Mouse (Mus musculus) forebrain, embryonic 14.5 days (tissue): ENCODE results near the gene Med29. TPM values are rescaled to one million over a fixed set of nuclear protein-coding genes. Genes with fewer than 3 reads are reported as not detected.

Source experiments
- ATAC-seq: fragments of 200-750 bp; cut with Nextera tagmentation; 2 replicates; pipeline ENCODE4 v1.8.0; 2017; ENCODE audit warnings: mild to moderate bottlenecking, moderate library complexity
- DNase-seq: peaks from one replicate; pipeline ENCODE4 v3.0.0-alpha.2; 2015; ENCODE audit warnings: low spot score
- H3K27ac ChIP-seq: fragments of 300-500 bp; sonication (generic); 2 replicates; pipeline ENCODE4 v1.5.1; 2014; ENCODE audit warnings: low read depth, mild to moderate bottlenecking, control low read depth, low read length, moderate library complexity
- H3K27me3 ChIP-seq: fragments of 300-500 bp; sonication (generic); replicated peaks from 2 replicates; pipeline ENCODE4 v1.6.1; 2014; ENCODE audit warnings: low read length, control low read depth, mixed read lengths; ENCODE audit not compliant: control insufficient read depth, insufficient read depth
- H3K36me3 ChIP-seq: fragments of 300-500 bp; sonication (generic); 2 replicates; pipeline ENCODE4 v1.6.1; 2014; ENCODE audit warnings: low read length, control low read depth; ENCODE audit not compliant: control insufficient read depth, insufficient read depth
- H3K4me1 ChIP-seq: fragments of 300-500 bp; sonication (generic); 2 replicates; pipeline ENCODE4 v1.6.1; 2014; ENCODE audit warnings: antibody characterized with exemption, low read length, control low read depth; ENCODE audit not compliant: control insufficient read depth, insufficient read depth
- H3K4me2 ChIP-seq: fragments of 300-500 bp; sonication (generic); 2 replicates; pipeline ENCODE4 v1.6.1; 2014; ENCODE audit warnings: mild to moderate bottlenecking, control low read depth, low read length
- H3K4me3 ChIP-seq: fragments of 300-500 bp; sonication (generic); 2 replicates; pipeline ENCODE4 v1.5.1; 2014; ENCODE audit warnings: low read depth, low read length, control low read depth
- H3K9ac ChIP-seq: fragments of 300-500 bp; sonication (generic); 2 replicates; pipeline ENCODE4 v1.6.1; 2014; ENCODE audit warnings: mild to moderate bottlenecking, low read length, control low read depth, moderate library complexity
- H3K9me3 ChIP-seq: fragments of 300-500 bp; sonication (generic); replicated peaks from 2 replicates; pipeline ENCODE4 v1.6.1; 2016; ENCODE audit warnings: low read length, control low read depth, mixed read lengths; ENCODE audit not compliant: control insufficient read depth
- WGBS: fragments of 180-500 bp; shearing (Covaris S2); extraction: QIAGEN DNeasy Blood & Tissue Kit; methylation state at CpG from one replicate; pipeline ENCODE4 v1.1.7; 2014; 5-methylcytosine and 5-hydroxymethylcytosine counted together
- polyA plus RNA-seq: library from polyadenylated mRNA; unstranded; fragments of >200 nt; fragmentation: Nextera tagmentation; extraction: Ambion mirVana; gene quantifications from 2 replicates; pipeline ENCODE4 v1.2.1, GENCODE M21; 2014

The Med29 gene
- polyA plus RNA-seq, 1 experiment from 2014 or later = 52.9 TPM

- ATAC-seq = peak; percentile 75
- DNase-seq = peak; percentile 83
- peaks cover 43% of the 10 kb centered on the region for H3K36me3 ChIP-seq
These were observed 6.0 kb downstream of the Med29 start for GRCm38 (mm10) chr7:28386462-28386861.

GRCm38 (mm10) chr7:28386007-28386406, 6.5 kb downstream of the Med29 start:
- H3K4me3 ChIP-seq = no peak overlapping the region
- peaks cover 43% of the 10 kb centered on the region for H3K36me3 ChIP-seq
- WGBS = 88% methylated on average over 7 of the region's 7 CpGs
- no peaks in the 10 kb centered on the region for H3K27me3 ChIP-seq
- no peak for DNase-seq
- H3K4me2 ChIP-seq = no peak overlapping the region
- no peaks in the 10 kb centered on the region for H3K9me3 ChIP-seq
- H3K9ac ChIP-seq = no peak overlapping the region
- peaks cover 10% of the 10 kb centered on the region for H3K4me1 ChIP-seq
- H3K27ac ChIP-seq = no peak overlapping the region
- ATAC-seq = 0 out of 2 replicates have a peak, but pooled peaks have one; percentile 7

More at GRCm38 (mm10) chr7:28386462-28386861, 6.0 kb downstream of the Med29 start:
- no peaks in the 10 kb centered on the region for H3K9me3 ChIP-seq
- WGBS = 17% methylated on average over 4 of the region's 4 CpGs
- H3K27me3 ChIP-seq = no peaks in the 10 kb centered on the region
- H3K27ac ChIP-seq = no peak overlapping the region
- no peak overlapping the region for H3K4me3 ChIP-seq
- no peak overlapping the region for H3K4me2 ChIP-seq
- no peak overlapping the region for H3K9ac ChIP-seq
- peaks cover 6% of the 10 kb centered on the region for H3K4me1 ChIP-seq

- no peak overlapping the region for H3K9ac ChIP-seq
- no peak overlapping the region for H3K4me3 ChIP-seq
- no peak overlapping the region for H3K27ac ChIP-seq
- no peaks in the 10 kb centered on the region for H3K9me3 ChIP-seq
- H3K27me3 ChIP-seq = no peaks in the 10 kb centered on the region
- no peak for ATAC-seq
- peaks cover 38% of the 10 kb centered on the region for H3K36me3 ChIP-seq
- 90% methylated on average over 9 of the region's 9 CpGs for WGBS
- no peak overlapping the region for H3K4me2 ChIP-seq
- DNase-seq = no peak
- H3K4me1 ChIP-seq = peaks cover 13% of the 10 kb centered on the region
These were observed 7.3 kb downstream of the Med29 start for GRCm38 (mm10) chr7:28385196-28385595.

- H3K9me3 ChIP-seq = no peaks in the 10 kb centered on the region
- DNase-seq = no peak
- peaks cover 17% of the 10 kb centered on the region for H3K4me1 ChIP-seq
- H3K9ac ChIP-seq = no peak overlapping the region
- H3K36me3 ChIP-seq = peaks cover 27% of the 10 kb centered on the region
- no peak overlapping the region for H3K4me3 ChIP-seq
- H3K4me2 ChIP-seq = no peak overlapping the region
- WGBS = 80% methylated on average over 6 of the region's 6 CpGs
- H3K27me3 ChIP-seq = no peaks in the 10 kb centered on the region
- H3K27ac ChIP-seq = no peak overlapping the region
- ATAC-seq = no peak
These were observed 8.3 kb downstream of the Med29 start for GRCm38 (mm10) chr7:28384162-28384561.

GRCm38 (mm10) chr7:28383606-28384005, 8.9 kb downstream of the Med29 start:
- Histone ChIP-seq H3K4me2 (no peak overlapping the region), H3K27me3 (no peaks in the 10 kb centered on the region), H3K27ac (no peak overlapping the region), H3K9ac (no peak overlapping the region), H3K4me1 (peaks cover 19% of the 10 kb centered on the region), H3K36me3 (peaks cover 22% of the 10 kb centered on the region), H3K9me3 (no peaks in the 10 kb centered on the region), H3K4me3 (no peak overlapping the region)
- DNase-seq (no peak), ATAC-seq (no peak)
- 89% methylated on average over 4 of the region's 4 CpGs for WGBS

GRCm38 (mm10) chr7:28382981-28383396, 9.5 kb downstream of the Med29 start:
- Histone ChIP-seq H3K4me2 (no peak overlapping the region), H3K27me3 (no peaks in the 10 kb centered on the region), H3K9ac (no peak overlapping the region), H3K9me3 (no peaks in the 10 kb centered on the region), H3K27ac (no peak overlapping the region), H3K4me3 (no peak overlapping the region), H3K36me3 (peaks cover 16% of the 10 kb centered on the region), H3K4me1 (peaks cover 25% of the 10 kb centered on the region)
- ATAC-seq (no peak), DNase-seq (no peak)
- 80% methylated on average over 11 of the region's 11 CpGs for WGBS

- Histone ChIP-seq H3K9ac (no peak overlapping the region), H3K4me2 (peak overlapping the region; percentile 46), H3K27me3 (no peaks in the 10 kb centered on the region), H3K4me1 (peaks cover 25% of the 10 kb centered on the region), H3K27ac (no peak overlapping the region), H3K9me3 (no peaks in the 10 kb centered on the region), H3K36me3 (peaks cover 14% of the 10 kb centered on the region), H3K4me3 (no peak overlapping the region)
- no peak for DNase-seq
- ATAC-seq = no peak
- 66% methylated on average over 11 of the region's 12 CpGs for WGBS
These were observed 10.1 kb downstream of the Med29 start for GRCm38 (mm10) chr7:28382347-28382951.

- Histone ChIP-seq H3K27me3 (no peaks in the 10 kb centered on the region), H3K36me3 (peaks cover 12% of the 10 kb centered on the region), H3K9ac (peak overlapping the region; percentile 55), H3K27ac (peak overlapping the region; percentile 60; the same call in 1 of the 2 replicates), H3K9me3 (no peaks in the 10 kb centered on the region), H3K4me1 (peaks cover 25% of the 10 kb centered on the region), H3K4me3 (no peak overlapping the region), H3K4me2 (peak overlapping the region; percentile 46)
- ATAC-seq = peak; percentile 17; the same call in 1 of the 2 replicates
- peak; percentile 39 for DNase-seq
- 4% methylated on average over 18 of the region's 20 CpGs for WGBS
These were observed 10.6 kb downstream of the Med29 start for GRCm38 (mm10) chr7:28381938-28382337.

- Histone ChIP-seq H3K4me1 (peaks cover 29% of the 10 kb centered on the region), H3K9ac (peak overlapping the region; percentile 55; the same call in 1 of the 2 replicates), H3K36me3 (peaks cover 11% of the 10 kb centered on the region), H3K4me3 (no peak overlapping the region), H3K27ac (peak overlapping the region; percentile 60; the same call in 1 of the 2 replicates), H3K4me2 (peak overlapping the region; percentile 46), H3K9me3 (no peaks in the 10 kb centered on the region), H3K27me3 (no peaks in the 10 kb centered on the region)
- DNase-seq (peak; percentile 29), ATAC-seq (no peak)
- 10% methylated on average over 30 of the region's 30 CpGs for whole genome bisulfite sequencing
These were observed 11.3 kb downstream of the Med29 start for GRCm38 (mm10) chr7:28381017-28381790.
